Mouse (Mus musculus) liver, adult 2 months (tissue): ENCODE data around the gene Fgd3.

Experiments
- CTCF ChIP-seq: fragments of 200-500 bp; IDR thresholded peaks from 2 replicates; pipeline ENCODE4 v1.5.1; 2011; ENCODE audit warnings: low read depth, low read length, control low read depth
- POLR2A ChIP-seq: fragments of 200-500 bp; IDR thresholded peaks from 2 replicates; pipeline ENCODE4 v1.6.1; 2011; ENCODE audit warnings: low read length, control low read depth; ENCODE audit not compliant: insufficient read depth; ENCODE audit errors: extremely low read depth

GRCm38 (mm10) chr13:49296270-49296669, 23.8 kb downstream of the Fgd3 start:
- no peak for TF ChIP-seq CTCF
- no peak for TF ChIP-seq POLR2A
